Mouse (Mus musculus) liver, embryonic 14.5 days (tissue): Measurements from ENCODE around the gene Thbd.

Source experiments
- CTCF ChIP-seq: IDR thresholded peaks from 2 replicates; pipeline ENCODE4 v1.5.1; 2016; ENCODE audit warnings: antibody characterized with exemption, low read depth, control low read depth
- EP300 ChIP-seq: IDR thresholded peaks from 2 replicates; pipeline ENCODE4 v1.6.1; 2016; ENCODE audit warnings: antibody characterized with exemption, low read depth

DNA sequence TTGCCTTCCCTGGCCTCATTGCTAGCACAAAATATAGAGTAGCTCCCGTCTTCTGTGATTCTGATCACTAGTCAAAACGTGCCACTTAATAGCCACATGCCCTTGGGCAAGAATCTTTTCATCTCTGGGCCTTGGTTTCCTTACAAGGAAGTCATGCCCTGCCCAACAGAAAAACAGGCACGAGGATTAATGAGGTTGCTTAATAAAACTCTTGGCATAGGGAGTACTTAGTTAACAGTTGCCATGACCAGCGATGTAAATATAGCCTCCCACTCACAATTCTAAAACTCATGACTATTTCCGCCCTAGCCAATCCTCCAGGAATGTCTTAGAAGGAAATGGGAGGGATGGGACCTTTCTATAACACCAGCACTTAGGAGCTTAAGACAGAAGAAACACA is 43.5 kb upstream of the Thbd start:
- TF ChIP-seq CTCF (no peak), EP300 (no peak)
